ENCODE assay signal across 24 mouse cellular contexts in the genomic region with DNA sequence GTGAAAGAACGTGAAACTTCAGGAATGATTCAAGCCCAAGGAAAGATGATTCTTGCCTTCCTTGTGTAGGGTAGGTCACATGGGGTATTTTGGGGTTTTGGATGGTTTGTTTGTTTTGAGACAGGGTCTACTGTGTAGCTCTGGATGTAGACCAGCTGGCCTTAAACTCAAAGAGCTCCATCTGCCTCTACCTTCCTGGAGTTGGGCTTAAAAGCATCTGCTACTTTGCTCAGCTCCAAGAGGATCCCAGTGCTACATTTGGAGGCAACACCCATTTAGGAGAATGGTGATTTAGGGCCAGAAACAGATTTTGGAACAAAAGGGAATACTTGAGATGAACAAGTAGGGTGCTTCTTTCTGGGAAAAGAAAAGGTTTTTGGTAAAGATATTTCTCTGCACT. TPM values are rescaled to one million over a fixed set of nuclear protein-coding genes. Genes with fewer than 3 reads are reported as not detected.
DNase-seq lines count a peak whose midpoint lies in the region; ATAC-seq and TF ChIP-seq lines count a peak whose summit lies in the region.
"Had no signal": no experiment of that assay in that cellular context is flagged by ENCODE, and none has a peak within 500 bp of the region (broad histone marks: within the 10 kb centered on the region; RNA-seq: fewer than 3 reads in every experiment).

No protein-coding gene starts in this region.

- H3K27ac ChIP-seq in forebrain, postnatal 0 days (ENCODE audit: low read depth, low read length), result no peak overlapping the region
- no peak overlapping the region for H3K27ac ChIP-seq in forebrain, embryonic 11.5 days (ENCODE audit: low read depth, low read length)
- 0 out of 2 replicates have a peak overlapping the region, but pooled peaks have one; percentile 22 for H3K27ac ChIP-seq in midbrain, embryonic 16.5 days (ENCODE audit: low read length)
- H3K27ac ChIP-seq in midbrain, postnatal 0 days (ENCODE audit: low read depth, low read length), result no peak overlapping the region
- H3K27ac ChIP-seq: embryonic facial prominence, embryonic 10.5 days; embryonic facial prominence, embryonic 13.5 days; forebrain, embryonic 13.5 days; hindbrain, embryonic 12.5 days; hindbrain, embryonic 15.5 days had no signal

- peaks cover 18% of the 10 kb centered on the region for H3K36me3 ChIP-seq in forebrain, postnatal 0 days (ENCODE audit: insufficient read depth)
- H3K36me3 ChIP-seq in forebrain, embryonic 11.5 days (ENCODE audit: control insufficient read depth, insufficient read depth, low read length), result peaks cover 11% of the 10 kb centered on the region
- H3K36me3 ChIP-seq in midbrain, embryonic 16.5 days (ENCODE audit: control insufficient read depth, insufficient read depth, low read length), result peaks cover 8% of the 10 kb centered on the region
- H3K36me3 ChIP-seq in midbrain, postnatal 0 days (ENCODE audit: insufficient read depth, low read length), result peaks cover 11% of the 10 kb centered on the region; the same call in 1 of the 2 replicates

- no peak for TF ChIP-seq CTCF in forebrain, postnatal 0 days (IDR thresholded peaks at IDR 0.05; ENCODE audit: low read depth)
- no peak for TF ChIP-seq CTCF in midbrain, postnatal 0 days (IDR thresholded peaks at IDR 0.05)

- ATAC-seq in forebrain, postnatal 0 days, result no peak
- no peak for ATAC-seq in forebrain, embryonic 11.5 days (replicated peaks; ENCODE audit: low FRiP score)
- ATAC-seq in midbrain, embryonic 16.5 days, result no peak
- no peak for ATAC-seq in midbrain, postnatal 0 days (ENCODE audit: low FRiP score)
- ATAC-seq: CD4-positive, CD25-positive, alpha-beta regulatory T cell, adult 4 months; forebrain, embryonic 13.5 days; forebrain, embryonic 16.5 days; intestine, postnatal 0 days had no signal

- no peak overlapping the region for H3K4me2 ChIP-seq in forebrain, postnatal 0 days (ENCODE audit: low read depth)
- H3K4me2 ChIP-seq in forebrain, embryonic 11.5 days (ENCODE audit: low read depth, low read length, severe bottlenecking), result no peak overlapping the region
- H3K4me2 ChIP-seq in midbrain, embryonic 16.5 days (ENCODE audit: low read length), result no peak overlapping the region
- H3K4me2 ChIP-seq in midbrain, postnatal 0 days (ENCODE audit: low read depth, low read length, poor library complexity, severe bottlenecking), result no peak overlapping the region
- H3K4me2 ChIP-seq: embryonic facial prominence, embryonic 13.5 days; forebrain, embryonic 13.5 days; heart, embryonic 11.5 days; hindbrain, embryonic 12.5 days; hindbrain, embryonic 15.5 days had no signal

- H3K4me1 ChIP-seq in forebrain, postnatal 0 days (ENCODE audit: insufficient read depth), result no peaks in the 10 kb centered on the region
- H3K4me1 ChIP-seq in forebrain, embryonic 11.5 days (replicated peaks; ENCODE audit: control insufficient read depth, insufficient read depth, low read length), result no peaks in the 10 kb centered on the region
- H3K4me1 ChIP-seq in midbrain, embryonic 16.5 days (ENCODE audit: control insufficient read depth, insufficient read depth, low read length), result no peaks in the 10 kb centered on the region
- no peaks in the 10 kb centered on the region for H3K4me1 ChIP-seq in midbrain, postnatal 0 days (ENCODE audit: insufficient read depth, low read length)
- H3K4me1 ChIP-seq: embryonic facial prominence, embryonic 13.5 days; forebrain, embryonic 13.5 days; hindbrain, embryonic 12.5 days; hindbrain, embryonic 15.5 days had no signal

- no peak overlapping the region for H3K9ac ChIP-seq in forebrain, postnatal 0 days
- no peak overlapping the region for H3K9ac ChIP-seq in forebrain, embryonic 11.5 days (ENCODE audit: low read length)
- H3K9ac ChIP-seq in midbrain, embryonic 16.5 days (ENCODE audit: low read depth, low read length), result no peak overlapping the region
- no peak overlapping the region for H3K9ac ChIP-seq in midbrain, postnatal 0 days (replicated peaks; ENCODE audit: low read length, poor library complexity, severe bottlenecking)
- H3K9ac ChIP-seq: embryonic facial prominence, embryonic 13.5 days; forebrain, embryonic 13.5 days; hindbrain, embryonic 12.5 days; hindbrain, embryonic 15.5 days had no signal

- H3K27me3 ChIP-seq in forebrain, postnatal 0 days (ENCODE audit: insufficient read depth, low read length), result no peaks in the 10 kb centered on the region
- H3K27me3 ChIP-seq in forebrain, embryonic 11.5 days (ENCODE audit: control insufficient read depth, insufficient read depth, low read length), result no peaks in the 10 kb centered on the region
- H3K27me3 ChIP-seq in midbrain, embryonic 16.5 days (ENCODE audit: control insufficient read depth, insufficient read depth, low read depth, low read length), result no peaks in the 10 kb centered on the region
- H3K27me3 ChIP-seq in midbrain, postnatal 0 days (ENCODE audit: insufficient read depth, low read length), result no peaks in the 10 kb centered on the region
- H3K27me3 ChIP-seq: embryonic facial prominence, embryonic 13.5 days; forebrain, embryonic 13.5 days; hindbrain, embryonic 12.5 days; hindbrain, embryonic 15.5 days had no signal

- WGBS in forebrain, postnatal 0 days, result 76% methylated on average over 1 of the region's 1 CpGs
- 94% methylated on average over 1 of the region's 1 CpGs for WGBS in forebrain, embryonic 11.5 days
- 94% methylated on average over 1 of the region's 1 CpGs for WGBS in midbrain, embryonic 16.5 days
- WGBS in midbrain, postnatal 0 days, result 92% methylated on average over 1 of the region's 1 CpGs

- no peaks in the 10 kb centered on the region for H3K9me3 ChIP-seq in forebrain, postnatal 0 days (ENCODE audit: low read length)
- no peaks in the 10 kb centered on the region for H3K9me3 ChIP-seq in forebrain, embryonic 11.5 days (ENCODE audit: control insufficient read depth, low read length)
- H3K9me3 ChIP-seq in midbrain, embryonic 16.5 days (replicated peaks; ENCODE audit: control insufficient read depth, low read length, poor library complexity, severe bottlenecking), result no peaks in the 10 kb centered on the region
- no peaks in the 10 kb centered on the region for H3K9me3 ChIP-seq in midbrain, postnatal 0 days (ENCODE audit: low read length)
- H3K9me3 ChIP-seq: embryonic facial prominence, embryonic 10.5 days; embryonic facial prominence, embryonic 13.5 days; forebrain, embryonic 13.5 days; hindbrain, embryonic 12.5 days; hindbrain, embryonic 15.5 days had no signal

- DNase-seq in cerebellum, adult 9-10 months, result peak; percentile 61
- DNase-seq in cerebellum, adult 8-10 months, result no peak
- DNase-seq in forebrain, postnatal 0 days, result peak; percentile 13
- no peak for DNase-seq in forebrain, embryonic 11.5 days (ENCODE audit: low spot score)
- no peak for DNase-seq in midbrain, postnatal 0 days (ENCODE audit: low spot score)
- peak; percentile 42 to 53 for DNase-seq in cerebellum, postnatal 25 days
- DNase-seq in gastrocnemius, postnatal 4 days (ENCODE audit: low spot score in 2 of 2), result no peak
- DNase-seq: adrenal gland, adult 2 months; adrenal gland, postnatal 14 days; embryo, embryonic 11 days; gastrocnemius, postnatal 10 days; gastrocnemius, postnatal 36 days; heart, adult 11 months had no signal

- no peak overlapping the region for H3K4me3 ChIP-seq in forebrain, postnatal 0 days (ENCODE audit: low read depth, low read length)
- no peak overlapping the region for H3K4me3 ChIP-seq in forebrain, embryonic 11.5 days (ENCODE audit: low read depth, low read length)
- H3K4me3 ChIP-seq in midbrain, embryonic 16.5 days (ENCODE audit: low read depth, low read length), result no peak overlapping the region
- H3K4me3 ChIP-seq in midbrain, postnatal 0 days (ENCODE audit: low read depth, low read length), result no peak overlapping the region
- H3K4me3 ChIP-seq: embryonic facial prominence, embryonic 10.5 days; embryonic facial prominence, embryonic 13.5 days; erythroblast, embryonic 14.5 days; forebrain, embryonic 13.5 days; hindbrain, embryonic 12.5 days; hindbrain, embryonic 15.5 days had no signal

RNA-seq across cellular contexts. Expression of a gene that starts 13.9 kb away (rescaled TPM):
- 184 and 264 TPM in 2 replicates for total RNA-seq in forebrain, postnatal 0 days (2014; rRNA removed)
- 446 and 498 TPM in 2 replicates for polyA plus RNA-seq in forebrain, postnatal 0 days (2015; fragmentation: Nextera tagmentation; extraction: Ambion mirVana)
- polyA plus RNA-seq in forebrain, embryonic 11.5 days (2014; fragmentation: Nextera tagmentation; extraction: Ambion mirVana), result 740 and 778 TPM in 2 replicates
- 434 and 456 TPM in 2 replicates for polyA plus RNA-seq in midbrain, embryonic 16.5 days (2015; fragmentation: Nextera tagmentation; extraction: Ambion mirVana)
- 225 and 226 TPM in 2 replicates for total RNA-seq in midbrain, postnatal 0 days (2014; rRNA removed)
- 430 and 447 TPM in 2 replicates for polyA plus RNA-seq in midbrain, postnatal 0 days (2015; fragmentation: Nextera tagmentation; extraction: Ambion mirVana)
- total RNA-seq in gastrocnemius, postnatal 4 days (2021), result 100 to 1,000 TPM in 1 of 2 experiments, 10 to 100 TPM in 1; 91.8 to 108 TPM

RNA-seq across cellular contexts. Expression of a gene that starts 18.8 kb away (rescaled TPM):
- total RNA-seq in forebrain, postnatal 0 days (2014; rRNA removed), result 47.7 and 50.0 TPM in 2 replicates
- polyA plus RNA-seq in forebrain, postnatal 0 days (2015; fragmentation: Nextera tagmentation; extraction: Ambion mirVana), result 59.2 and 66.2 TPM in 2 replicates
- polyA plus RNA-seq in forebrain, embryonic 11.5 days (2014; fragmentation: Nextera tagmentation; extraction: Ambion mirVana), result 20.8 and 25.5 TPM in 2 replicates
- polyA plus RNA-seq in midbrain, embryonic 16.5 days (2015; fragmentation: Nextera tagmentation; extraction: Ambion mirVana), result 47.9 and 49.2 TPM in 2 replicates
- total RNA-seq in midbrain, postnatal 0 days (2014; rRNA removed), result 59.8 and 61.2 TPM in 2 replicates
- 76.3 and 79.8 TPM in 2 replicates for polyA plus RNA-seq in midbrain, postnatal 0 days (2015; fragmentation: Nextera tagmentation; extraction: Ambion mirVana)
- 10 to 100 TPM; 24.7 to 33.9 TPM for total RNA-seq in gastrocnemius, postnatal 4 days (2021)

RNA-seq across cellular contexts. Expression of a gene that starts 18.9 kb away (rescaled TPM):
- 119 and 126 TPM in 2 replicates for total RNA-seq in forebrain, postnatal 0 days (2014; rRNA removed)
- polyA plus RNA-seq in forebrain, postnatal 0 days (2015; fragmentation: Nextera tagmentation; extraction: Ambion mirVana), result 238 and 271 TPM in 2 replicates
- polyA plus RNA-seq in forebrain, embryonic 11.5 days (2014; fragmentation: Nextera tagmentation; extraction: Ambion mirVana), result 298 and 303 TPM in 2 replicates
- 273 and 286 TPM in 2 replicates for polyA plus RNA-seq in midbrain, embryonic 16.5 days (2015; fragmentation: Nextera tagmentation; extraction: Ambion mirVana)
- 120 and 124 TPM in 2 replicates for total RNA-seq in midbrain, postnatal 0 days (2014; rRNA removed)
- 242 and 252 TPM in 2 replicates for polyA plus RNA-seq in midbrain, postnatal 0 days (2015; fragmentation: Nextera tagmentation; extraction: Ambion mirVana)
- total RNA-seq in gastrocnemius, postnatal 4 days (2021), result 100 to 1,000 TPM; 272 TPM

RNA-seq across cellular contexts. Expression of a gene that starts 22.9 kb away (rescaled TPM):
- 112 and 134 TPM in 2 replicates for total RNA-seq in forebrain, postnatal 0 days (2014; rRNA removed)
- 93.9 and 112 TPM in 2 replicates for polyA plus RNA-seq in forebrain, postnatal 0 days (2015; fragmentation: Nextera tagmentation; extraction: Ambion mirVana)
- 131 and 138 TPM in 2 replicates for polyA plus RNA-seq in forebrain, embryonic 11.5 days (2014; fragmentation: Nextera tagmentation; extraction: Ambion mirVana)
- polyA plus RNA-seq in midbrain, embryonic 16.5 days (2015; fragmentation: Nextera tagmentation; extraction: Ambion mirVana), result 126 and 142 TPM in 2 replicates
- total RNA-seq in midbrain, postnatal 0 days (2014; rRNA removed), result 114 and 132 TPM in 2 replicates
- 102 and 106 TPM in 2 replicates for polyA plus RNA-seq in midbrain, postnatal 0 days (2015; fragmentation: Nextera tagmentation; extraction: Ambion mirVana)
- total RNA-seq in gastrocnemius, postnatal 4 days (2021), result 10 to 100 TPM; 77.2 to 93.2 TPM

RNA-seq across cellular contexts. Expression of a gene that starts 28.1 kb away (rescaled TPM):
- 25.9 and 32.6 TPM in 2 replicates for total RNA-seq in forebrain, postnatal 0 days (2014; rRNA removed)
- polyA plus RNA-seq in forebrain, postnatal 0 days (2015; fragmentation: Nextera tagmentation; extraction: Ambion mirVana), result 14.6 and 20.1 TPM in 2 replicates
- 25.1 and 25.9 TPM in 2 replicates for polyA plus RNA-seq in forebrain, embryonic 11.5 days (2014; fragmentation: Nextera tagmentation; extraction: Ambion mirVana)
- 30.2 and 33.6 TPM in 2 replicates for polyA plus RNA-seq in midbrain, embryonic 16.5 days (2015; fragmentation: Nextera tagmentation; extraction: Ambion mirVana)
- 27.7 and 30.2 TPM in 2 replicates for total RNA-seq in midbrain, postnatal 0 days (2014; rRNA removed)
- polyA plus RNA-seq in midbrain, postnatal 0 days (2015; fragmentation: Nextera tagmentation; extraction: Ambion mirVana), result 28.1 and 30.9 TPM in 2 replicates
- 1 to 10 TPM; 2.4 to 3.1 TPM for total RNA-seq in gastrocnemius, postnatal 4 days (2021)
- polyA plus RNA-seq: erythroblast, embryonic 14.5 days had no signal

Comparison
In these comparisons a context has a peak if more than half of its experiments do, and no peak if none do; other contexts are left out.
1. DNase-seq: peak in cerebellum, adult 9-10 months (single experiment), forebrain, postnatal 0 days (single experiment) and cerebellum, postnatal 25 days (2 of 2); none in cerebellum, adult 8-10 months (single experiment), forebrain, embryonic 11.5 days (single experiment), midbrain, postnatal 0 days (single experiment) and gastrocnemius, postnatal 4 days (0 of 2).